Mouse (Mus musculus) ES-Bruce4 (cell line): ENCODE measurements at regions not wholly inside any gene's neighbourhood (a gene's known extent, or its start where the extent isn't known, plus 50 kb on each side); places are given as distances from the start of the nearest gene placed in this dataset.

Source experiments
- CTCF ChIP-seq: IDR thresholded peaks from one replicate; pipeline ENCODE4 v1.8.1; 2011; ENCODE audit warnings: low read depth, low read length
- POLR2A ChIP-seq: IDR thresholded peaks from one replicate; pipeline ENCODE4 v1.8.1; 2011; ENCODE audit warnings: low read length; ENCODE audit not compliant: insufficient read depth

GRCm38 (mm10) chr19:36191641-36192040 lies 71.7 kb upstream of the Ankrd1 start:
- TF ChIP-seq CTCF, result no peak
- TF ChIP-seq POLR2A, result no peak
